Mouse (Mus musculus) midbrain, embryonic 14.5 days (tissue): ENCODE measurements around the gene Gm8300. TPM values are rescaled to one million over a fixed set of nuclear protein-coding genes. Genes with fewer than 3 reads are reported as not detected.
"Not testable (repeated sequence)": the region's sequence is repeated elsewhere in the genome, so short reads cannot be mapped to it uniquely, and the experiment has no call there.

Experiments used
- ATAC-seq: fragments of 200-750 bp; cut with Nextera tagmentation; 2 replicates; pipeline ENCODE4 v1.8.0; 2017; ENCODE audit warnings: moderate number of reproducible peaks, moderate library complexity; ENCODE audit not compliant: low FRiP score, low TSS enrichment
- DNase-seq: peaks from one replicate; pipeline ENCODE4 v3.0.0-alpha.2; 2015
- H3K27ac ChIP-seq: fragments of 300-500 bp; sonication (generic); replicated peaks from 2 replicates; pipeline ENCODE4 v1.5.1; 2014; ENCODE audit warnings: mild to moderate bottlenecking, low read depth, low read length, moderate library complexity
- H3K27me3 ChIP-seq: fragments of 300-500 bp; sonication (generic); 2 replicates; pipeline ENCODE4 v1.6.1; 2014; ENCODE audit warnings: low read length, control low read depth, mixed read lengths; ENCODE audit not compliant: control insufficient read depth, insufficient read depth
- H3K36me3 ChIP-seq: fragments of 300-500 bp; sonication (generic); 2 replicates; pipeline ENCODE4 v1.6.1; 2014; ENCODE audit warnings: low read length, control low read depth; ENCODE audit not compliant: control insufficient read depth, insufficient read depth
- H3K4me1 ChIP-seq: fragments of 300-500 bp; sonication (generic); 2 replicates; pipeline ENCODE4 v1.6.1; 2014; ENCODE audit warnings: mild to moderate bottlenecking, antibody characterized with exemption, low read length, control low read depth; ENCODE audit not compliant: control insufficient read depth, insufficient read depth
- H3K4me2 ChIP-seq: fragments of 300-500 bp; sonication (generic); 2 replicates; pipeline ENCODE4 v1.6.1; 2014; ENCODE audit warnings: mild to moderate bottlenecking, low read length, moderate library complexity
- H3K4me3 ChIP-seq: fragments of 300-500 bp; sonication (generic); replicated peaks from 2 replicates; pipeline ENCODE4 v1.5.1; 2014; ENCODE audit warnings: low read depth, low read length
- H3K9ac ChIP-seq: fragments of 300-500 bp; sonication (generic); replicated peaks from 2 replicates; pipeline ENCODE4 v1.6.1; 2014; ENCODE audit warnings: mild to moderate bottlenecking, low read length, moderate library complexity
- H3K9me3 ChIP-seq: fragments of 300-500 bp; sonication (generic); 2 replicates; pipeline ENCODE4 v1.6.1; 2016; ENCODE audit warnings: low read length, control low read depth, mixed read lengths; ENCODE audit not compliant: control insufficient read depth
- WGBS: fragments of 180-500 bp; shearing (Covaris S2); extraction: QIAGEN DNeasy Blood & Tissue Kit; methylation state at CpG from one replicate; pipeline ENCODE4 v1.1.7; 2014; 5-methylcytosine and 5-hydroxymethylcytosine counted together
- polyA plus RNA-seq: library from polyadenylated mRNA; unstranded; fragments of >200 nt; fragmentation: Nextera tagmentation; extraction: Ambion mirVana; gene quantifications from 2 replicates; pipeline ENCODE4 v1.2.1, GENCODE M21; 2014

Gm8300 gene
- polyA plus RNA-seq, 1 experiment from 2014 or later = not detected

DNA sequence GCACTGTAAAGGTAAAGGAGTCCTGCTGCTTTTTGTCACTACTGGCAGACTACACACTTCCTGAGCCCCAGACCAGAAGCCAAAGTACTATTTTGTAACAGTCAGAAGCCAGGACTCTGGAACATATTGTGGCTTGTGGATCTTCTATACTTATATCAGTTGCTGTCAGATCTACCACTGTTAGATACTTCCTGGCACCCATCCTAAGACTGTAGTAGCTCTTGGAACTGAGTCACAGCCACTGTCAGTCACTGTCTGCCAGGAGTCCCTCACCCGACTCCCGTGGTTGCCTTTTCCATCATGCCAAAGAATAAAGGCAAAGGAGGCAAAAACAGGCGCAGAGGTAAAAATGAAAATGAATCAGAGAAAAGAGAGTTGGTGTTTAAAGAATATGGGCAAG lies 19.7 kb upstream of the Gm8300 start, which contains the start of gene Gm5788:
Gene Gm5788 (plus strand): TSS at position 301 of the 400 bp plus-strand sequence.
- H3K4me1 ChIP-seq, H3K36me3 ChIP-seq, H3K4me2 ChIP-seq, H3K27ac ChIP-seq, H3K9me3 ChIP-seq, H3K4me3 ChIP-seq, DNase-seq, ATAC-seq, H3K27me3 ChIP-seq, H3K9ac ChIP-seq: not testable (repeated sequence)
- whole genome bisulfite sequencing = 91% methylated on average over 3 of the region's 3 CpGs

- H3K9me3 ChIP-seq, H3K4me2 ChIP-seq, DNase-seq, H3K4me3 ChIP-seq, H3K27ac ChIP-seq, H3K4me1 ChIP-seq, H3K36me3 ChIP-seq, H3K27me3 ChIP-seq, H3K9ac ChIP-seq, ATAC-seq: not testable (repeated sequence)
- 79% methylated on average over 3 of the region's 3 CpGs for WGBS
Measured at GRCm38 (mm10) chr12:87519616-87520015, 5.5 kb downstream of the Gm8300 start.

GRCm38 (mm10) chr12:87543927-87544326 lies 29.8 kb downstream of the Gm8300 start:
- no peak for ATAC-seq
- no peaks in the 10 kb centered on the region for H3K9me3 ChIP-seq
- H3K36me3 ChIP-seq = no peaks in the 10 kb centered on the region
- DNase-seq = no peak
- H3K9ac ChIP-seq = no peak overlapping the region
- WGBS = 81% methylated on average over 3 of the region's 3 CpGs
- no peaks in the 10 kb centered on the region for H3K27me3 ChIP-seq
- H3K4me3 ChIP-seq = no peak overlapping the region
- no peaks in the 10 kb centered on the region for H3K4me1 ChIP-seq
- no peak overlapping the region for H3K4me2 ChIP-seq
- H3K27ac ChIP-seq = no peak overlapping the region

- not testable (repeated sequence) for H3K9me3 ChIP-seq, H3K27ac ChIP-seq, ATAC-seq, H3K9ac ChIP-seq, H3K27me3 ChIP-seq, H3K4me1 ChIP-seq, H3K36me3 ChIP-seq, DNase-seq, H3K4me3 ChIP-seq, H3K4me2 ChIP-seq
- 88% methylated on average over 4 of the region's 4 CpGs for WGBS
Measured at GRCm38 (mm10) chr12:87550628-87551027, 36.5 kb downstream of the Gm8300 start.

Other genes starting within 250 kb of the Gm8300 start
- gene Vipas39, start 248.1 kb upstream of the Gm8300 start, polyA plus RNA-seq = 60.6 and 70.1 TPM in 2 replicates
- 176 and 180 TPM in 2 replicates for gene Ahsa1, start 247.8 kb upstream of the Gm8300 start, polyA plus RNA-seq
- gene Ism2, start 214.6 kb upstream of the Gm8300 start, polyA plus RNA-seq = 0.75 and 1.0 TPM in 2 replicates
- gene Sptlc2, start 126.0 kb upstream of the Gm8300 start, polyA plus RNA-seq = 58.0 and 69.0 TPM in 2 replicates
- 228 and 258 TPM in 2 replicates for gene Slirp, start 70.4 kb upstream of the Gm8300 start, polyA plus RNA-seq
- 35.0 and 42.9 TPM in 2 replicates for gene Alkbh1, start 70.3 kb upstream of the Gm8300 start, polyA plus RNA-seq
- gene Snw1, start 42.0 kb upstream of the Gm8300 start, polyA plus RNA-seq = 108 and 121 TPM in 2 replicates
- gene Gm5788, start 19.6 kb upstream of the Gm8300 start, polyA plus RNA-seq = not detected in 2 replicates
- not detected in 2 replicates for gene Oog1, start 88.4 kb downstream of the Gm8300 start, polyA plus RNA-seq
- not detected in 2 replicates for gene Gm4027, start 104.6 kb downstream of the Gm8300 start, polyA plus RNA-seq
- not detected in 2 replicates for gene Gm16381, start 130.3 kb downstream of the Gm8300 start, polyA plus RNA-seq